In the genomic region with DNA sequence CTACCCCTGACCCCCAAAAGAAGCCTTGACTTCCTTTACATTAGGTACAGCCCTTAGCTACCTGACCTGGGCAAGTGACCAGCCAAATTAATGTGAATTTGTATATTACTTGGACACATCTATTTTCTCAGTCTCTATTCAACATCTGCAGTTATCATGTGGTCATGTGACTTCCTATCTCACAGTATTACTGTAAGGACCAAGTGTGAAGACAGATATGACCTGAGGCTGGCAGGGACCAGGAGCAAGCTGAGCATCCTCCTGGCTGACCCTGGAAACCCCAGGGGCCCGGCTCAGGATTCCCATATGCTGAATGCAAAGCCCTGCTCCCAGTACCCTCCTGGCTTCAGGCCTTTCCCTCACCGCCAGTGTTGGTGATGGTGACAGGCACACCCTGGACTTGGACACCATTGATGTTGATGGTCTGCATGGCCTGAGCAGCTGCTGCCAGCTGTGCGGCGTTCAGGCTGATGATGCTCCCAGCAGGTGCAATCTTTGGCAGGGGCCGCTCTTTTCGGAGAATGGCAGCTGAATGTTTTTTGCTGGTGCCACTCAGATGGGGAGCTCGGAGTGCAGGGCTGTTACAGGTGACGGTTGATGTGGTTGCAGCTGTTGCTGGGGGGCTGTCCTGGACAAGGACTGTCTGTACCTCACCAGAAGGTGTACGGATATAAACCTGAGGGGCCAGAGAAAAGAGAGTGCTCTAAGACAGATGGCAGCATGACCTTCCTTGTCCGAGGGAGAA, we compare ENCODE assay signal across 20 mouse cellular contexts. TPM values are rescaled to one million over a fixed set of nuclear protein-coding genes. Genes with fewer than 3 reads are reported as not detected.
DNase-seq lines count a peak whose midpoint lies in the region; ATAC-seq lines count a peak whose summit lies in the region.
"Had no signal": no experiment of that assay in that cellular context is flagged by ENCODE, and none has a peak within 500 bp of the region (broad histone marks: within the 10 kb centered on the region; RNA-seq: fewer than 3 reads in every experiment).

No protein-coding gene starts in this region.

- no peaks in the 10 kb centered on the region for H3K27me3 ChIP-seq in limb, embryonic 15.5 days
- no peaks in the 10 kb centered on the region for H3K27me3 ChIP-seq in limb, embryonic 10.5 days (ENCODE audit: low read depth, poor library complexity, severe bottlenecking)
- no peaks in the 10 kb centered on the region for H3K27me3 ChIP-seq in liver, embryonic 13.5 days
- H3K27me3 ChIP-seq: CH12.LX; embryonic facial prominence, embryonic 13.5 days; midbrain, embryonic 12.5 days; Patski had no signal

- no peaks in the 10 kb centered on the region for H3K4me1 ChIP-seq in limb, embryonic 15.5 days
- no peaks in the 10 kb centered on the region for H3K4me1 ChIP-seq in limb, embryonic 10.5 days
- peaks cover 85% of the 10 kb centered on the region for H3K4me1 ChIP-seq in liver, embryonic 13.5 days (replicated peaks)
- H3K4me1 ChIP-seq: embryonic facial prominence, embryonic 13.5 days; midbrain, embryonic 12.5 days had no signal

- no peak overlapping the region for H3K4me2 ChIP-seq in limb, embryonic 15.5 days
- peak overlapping the region; percentile 57 for H3K4me2 ChIP-seq in liver, embryonic 13.5 days
- H3K4me2 ChIP-seq: embryonic facial prominence, embryonic 13.5 days; midbrain, embryonic 12.5 days had no signal

- H3K36me3 ChIP-seq in limb, embryonic 15.5 days, result peaks cover 92% of the 10 kb centered on the region
- peaks cover 96% of the 10 kb centered on the region for H3K36me3 ChIP-seq in limb, embryonic 10.5 days
- H3K36me3 ChIP-seq in liver, embryonic 13.5 days, result peaks cover 99% of the 10 kb centered on the region

- H3K27ac ChIP-seq in limb, embryonic 15.5 days, result no peak overlapping the region
- no peak overlapping the region for H3K27ac ChIP-seq in limb, embryonic 10.5 days
- H3K27ac ChIP-seq in liver, embryonic 13.5 days, result peak overlapping the region; percentile 93
- H3K27ac ChIP-seq: embryonic facial prominence, embryonic 13.5 days; kidney, postnatal 0 days; layer of hippocampus, adult 2 months; midbrain, embryonic 12.5 days had no signal

- 0 out of 2 replicates have a peak, but pooled peaks have one; percentile 21 for ATAC-seq in limb, embryonic 15.5 days (ENCODE audit: insufficient number of reproducible peaks, low FRiP score, low TSS enrichment, low read depth)
- peak; percentile 43 for ATAC-seq in liver, embryonic 13.5 days (ENCODE audit: low read depth)
- ATAC-seq: Patski had no signal

- WGBS in limb, embryonic 15.5 days, result 83% methylated on average over 10 of the region's 10 CpGs
- 92% methylated on average over 10 of the region's 10 CpGs for WGBS in limb, embryonic 10.5 days
- WGBS in liver, embryonic 13.5 days (ENCODE audit: insufficient replicate concordance), result 86% methylated on average over 10 of the region's 10 CpGs

- H3K9ac ChIP-seq in limb, embryonic 15.5 days, result no peak overlapping the region
- H3K9ac ChIP-seq in liver, embryonic 13.5 days, result peak overlapping the region; percentile 67
- H3K9ac ChIP-seq: embryonic facial prominence, embryonic 13.5 days; midbrain, embryonic 12.5 days had no signal

- intact Hi-C loops in heart, postnatal 25 days (cut with DNase I), result no loop called here

- no peaks in the 10 kb centered on the region for H3K9me3 ChIP-seq in limb, embryonic 15.5 days
- H3K9me3 ChIP-seq in limb, embryonic 10.5 days (replicated peaks), result no peaks in the 10 kb centered on the region
- no peaks in the 10 kb centered on the region for H3K9me3 ChIP-seq in liver, embryonic 13.5 days (replicated peaks)
- H3K9me3 ChIP-seq: embryonic facial prominence, embryonic 13.5 days; midbrain, embryonic 12.5 days had no signal

- no peak for DNase-seq in limb, embryonic 10.5 days (ENCODE audit: low spot score)
- DNase-seq in liver, embryonic 13.5 days, result no peak
- DNase-seq in thymus, postnatal 0 days (ENCODE audit: low spot score), result peak; percentile 72
- DNase-seq in layer of hippocampus, adult 11-12 months (ENCODE audit: low spot score), result no peak
- DNase-seq in heart, postnatal 25 days (ENCODE audit: low spot score), result no peak
- DNase-seq in layer of hippocampus, postnatal 14 days (ENCODE audit: low spot score in 2 of 2), result no peak
- DNase-seq: adrenal gland, adult 8-10 months; kidney, adult 11 months; lung, postnatal 10 days had no signal

- no peak overlapping the region for H3K4me3 ChIP-seq in limb, embryonic 15.5 days
- H3K4me3 ChIP-seq in limb, embryonic 10.5 days, result no peak overlapping the region
- no peak overlapping the region for H3K4me3 ChIP-seq in liver, embryonic 13.5 days (replicated peaks)
- H3K4me3 ChIP-seq: embryonic facial prominence, embryonic 13.5 days; layer of hippocampus, adult 2 months; midbrain, embryonic 12.5 days had no signal

RNA-seq across cellular contexts. Expression of a gene that starts 13.4 kb away (rescaled TPM):
- polyA plus RNA-seq in limb, embryonic 15.5 days (2015; fragmentation: Nextera tagmentation; extraction: Ambion mirVana), result 33.6 and 37.6 TPM in 2 replicates
- polyA plus RNA-seq in limb, embryonic 10.5 days (2016; fragmentation: Nextera tagmentation; extraction: Ambion mirVana), result 31.3 and 33.0 TPM in 2 replicates
- polyA plus RNA-seq in liver, embryonic 13.5 days (2015; fragmentation: Nextera tagmentation; extraction: Ambion mirVana), result 652 and 660 TPM in 2 replicates
- 39.0 and 39.5 TPM in 2 replicates for polyA plus RNA-seq in thymus, postnatal 0 days (2015; fragmentation: Nextera tagmentation; extraction: Ambion mirVana)
- total RNA-seq in heart, postnatal 25 days (2021), result 10 to 100 TPM; 11.3 to 12.9 TPM
- total RNA-seq in layer of hippocampus, postnatal 14 days (2021), result 10 to 100 TPM; 33.0 to 36.7 TPM

RNA-seq across cellular contexts. Expression of a gene that starts 25.5 kb away (rescaled TPM):
- 15.1 and 16.8 TPM in 2 replicates for polyA plus RNA-seq in limb, embryonic 15.5 days (2015; fragmentation: Nextera tagmentation; extraction: Ambion mirVana)
- polyA plus RNA-seq in limb, embryonic 10.5 days (2016; fragmentation: Nextera tagmentation; extraction: Ambion mirVana), result 26.1 and 28.1 TPM in 2 replicates
- 13.0 and 15.3 TPM in 2 replicates for polyA plus RNA-seq in liver, embryonic 13.5 days (2015; fragmentation: Nextera tagmentation; extraction: Ambion mirVana)
- polyA plus RNA-seq in thymus, postnatal 0 days (2015; fragmentation: Nextera tagmentation; extraction: Ambion mirVana), result 19.2 and 21.9 TPM in 2 replicates
- total RNA-seq in heart, postnatal 25 days (2021), result 10 to 100 TPM in 1 of 2 experiments, 1 to 10 TPM in 1; 9.8 to 11.6 TPM
- total RNA-seq in layer of hippocampus, postnatal 14 days (2021), result 10 to 100 TPM; 12.3 to 13.5 TPM

RNA-seq across cellular contexts. Expression of a gene that starts 29.3 kb away (rescaled TPM):
- 3.4 and 3.6 TPM in 2 replicates for polyA plus RNA-seq in limb, embryonic 15.5 days (2015; fragmentation: Nextera tagmentation; extraction: Ambion mirVana)
- polyA plus RNA-seq in limb, embryonic 10.5 days (2016; fragmentation: Nextera tagmentation; extraction: Ambion mirVana), result 0.58 and 0.71 TPM in 2 replicates
- polyA plus RNA-seq in liver, embryonic 13.5 days (2015; fragmentation: Nextera tagmentation; extraction: Ambion mirVana), result 4.4 and 5.2 TPM in 2 replicates
- polyA plus RNA-seq in thymus, postnatal 0 days (2015; fragmentation: Nextera tagmentation; extraction: Ambion mirVana), result 1.0 and 1.5 TPM in 2 replicates
- total RNA-seq in heart, postnatal 25 days (2021), result 1 to 10 TPM; 1.7 to 2.3 TPM
- total RNA-seq in layer of hippocampus, postnatal 14 days (2021), result not detected
- total RNA-seq: gastrocnemius, postnatal 10 days; layer of hippocampus, adult 2 months; left cerebral cortex, postnatal 25 days; megakaryocyte progenitor cell, adult 5-6 weeks had no signal

RNA-seq across cellular contexts. Expression of a gene that starts 40.9 kb away (rescaled TPM):
- 76.2 and 87.4 TPM in 2 replicates for polyA plus RNA-seq in limb, embryonic 15.5 days (2015; fragmentation: Nextera tagmentation; extraction: Ambion mirVana)
- 85.3 and 90.0 TPM in 2 replicates for polyA plus RNA-seq in limb, embryonic 10.5 days (2016; fragmentation: Nextera tagmentation; extraction: Ambion mirVana)
- polyA plus RNA-seq in liver, embryonic 13.5 days (2015; fragmentation: Nextera tagmentation; extraction: Ambion mirVana), result 39.6 and 44.4 TPM in 2 replicates
- polyA plus RNA-seq in thymus, postnatal 0 days (2015; fragmentation: Nextera tagmentation; extraction: Ambion mirVana), result 105 and 116 TPM in 2 replicates
- 10 to 100 TPM; 21.6 to 23.2 TPM for total RNA-seq in heart, postnatal 25 days (2021)
- 10 to 100 TPM; 41.2 to 47.2 TPM for total RNA-seq in layer of hippocampus, postnatal 14 days (2021)

RNA-seq across cellular contexts. Expression of a gene that starts 56.0 kb away (rescaled TPM):
- 27.1 and 30.4 TPM in 2 replicates for polyA plus RNA-seq in limb, embryonic 15.5 days (2015; fragmentation: Nextera tagmentation; extraction: Ambion mirVana)
- 9.2 and 11.8 TPM in 2 replicates for polyA plus RNA-seq in limb, embryonic 10.5 days (2016; fragmentation: Nextera tagmentation; extraction: Ambion mirVana)
- polyA plus RNA-seq in liver, embryonic 13.5 days (2015; fragmentation: Nextera tagmentation; extraction: Ambion mirVana), result 0.05 and 0.08 TPM in 2 replicates
- 1.7 TPM in 2 replicates for polyA plus RNA-seq in thymus, postnatal 0 days (2015; fragmentation: Nextera tagmentation; extraction: Ambion mirVana)
- total RNA-seq in heart, postnatal 25 days (2021), result under 1 TPM; 0.11 to 0.29 TPM
- total RNA-seq in layer of hippocampus, postnatal 14 days (2021), result 1 to 10 TPM in 1 of 2 experiments, under 1 TPM in 1; 0.81 to 1.1 TPM
- total RNA-seq: megakaryocyte progenitor cell, adult 5-6 weeks had no signal
- polyA plus RNA-seq: heart, embryonic 14.5 days had no signal

Comparison
In these comparisons a context has a peak if more than half of its experiments do, and no peak if none do; other contexts are left out.
1. RNA of a gene that starts 13.4 kb away (polyA plus RNA-seq): 652 to 660 TPM in liver, embryonic 13.5 days; 39.0 to 39.5 TPM in thymus, postnatal 0 days, 33.6 to 37.6 TPM in limb, embryonic 15.5 days and 31.3 to 33.0 TPM in limb, embryonic 10.5 days; every median in the first group is over 10 times any median in the second.